Mouse (Mus musculus) hindbrain, postnatal 0 days (tissue): ENCODE measurements around the gene Spats1. TPM values are rescaled to one million over a fixed set of nuclear protein-coding genes. Genes with fewer than 3 reads are reported as not detected.
"Not testable (repeated sequence)": the region's sequence is repeated elsewhere in the genome, so short reads cannot be mapped to it uniquely, and the experiment has no call there.

Experiments
- ATAC-seq: fragments of 200-750 bp; cut with Nextera tagmentation; 2 replicates; pipeline ENCODE4 v1.8.0; 2017; ENCODE audit warnings: mild to moderate bottlenecking, moderate TSS enrichment, moderate library complexity
- DNase-seq: peaks from one replicate; pipeline ENCODE4 v3.0.0-alpha.2; 2015; ENCODE audit warnings: low spot score
- H3K27ac ChIP-seq: fragments of 300-500 bp; sonication (generic); 2 replicates; pipeline ENCODE4 v1.5.1; 2014; ENCODE audit warnings: mild to moderate bottlenecking
- H3K27me3 ChIP-seq: fragments of 300-500 bp; sonication (generic); 2 replicates; pipeline ENCODE4 v1.6.1; 2014; ENCODE audit warnings: low read length, mixed read lengths; ENCODE audit not compliant: insufficient read depth
- H3K36me3 ChIP-seq: fragments of 300-500 bp; sonication (generic); 2 replicates; pipeline ENCODE4 v1.6.1; 2014; ENCODE audit warnings: low read length, mixed read lengths; ENCODE audit not compliant: insufficient read depth
- H3K4me1 ChIP-seq: fragments of 300-500 bp; sonication (generic); 2 replicates; pipeline ENCODE4 v1.6.1; 2014; ENCODE audit warnings: antibody characterized with exemption, low read length, mixed read lengths; ENCODE audit not compliant: insufficient read depth
- H3K4me2 ChIP-seq: fragments of 300-500 bp; sonication (generic); 2 replicates; pipeline ENCODE4 v1.6.1; 2014; ENCODE audit warnings: low read depth, mild to moderate bottlenecking, low read length, moderate library complexity, mixed read lengths
- H3K4me3 ChIP-seq: fragments of 300-500 bp; sonication (generic); 2 replicates; pipeline ENCODE4 v1.5.1; 2014; ENCODE audit warnings: low read length
- H3K9ac ChIP-seq: fragments of 300-500 bp; sonication (generic); replicated peaks from 2 replicates; pipeline ENCODE4 v1.6.1; 2014; ENCODE audit warnings: mild to moderate bottlenecking, low read length, moderate library complexity, mixed read lengths
- H3K9me3 ChIP-seq: fragments of 300-500 bp; sonication (generic); 2 replicates; pipeline ENCODE4 v1.6.1; 2016; ENCODE audit warnings: low read length, mixed read lengths
- CTCF ChIP-seq: IDR thresholded peaks from 2 replicates; pipeline ENCODE4 v1.5.1; 2016; ENCODE audit warnings: antibody characterized with exemption, control low read depth, low read depth
- WGBS: fragments of 180-500 bp; shearing (Covaris S2); extraction: QIAGEN DNeasy Blood & Tissue Kit; methylation state at CpG from one replicate; pipeline ENCODE4 v1.1.7; 2014; 5-methylcytosine and 5-hydroxymethylcytosine counted together
- polyA plus RNA-seq: library from polyadenylated mRNA; unstranded; fragments of >200 nt; fragmentation: Nextera tagmentation; extraction: Ambion mirVana; gene quantifications from 2 replicates; pipeline ENCODE4 v1.2.1, GENCODE M21; 2015
- total RNA-seq: library from RNA; depleted of rRNA; stranded (reverse); fragments of >200 nt; gene quantifications from 2 replicates; pipeline ENCODE4 v1.2.3, GENCODE M21; 2014

Spats1 gene
- total and polyA plus RNA-seq, 2 experiments from 2014 or later: 3.5 to 4.2 TPM

DNA sequence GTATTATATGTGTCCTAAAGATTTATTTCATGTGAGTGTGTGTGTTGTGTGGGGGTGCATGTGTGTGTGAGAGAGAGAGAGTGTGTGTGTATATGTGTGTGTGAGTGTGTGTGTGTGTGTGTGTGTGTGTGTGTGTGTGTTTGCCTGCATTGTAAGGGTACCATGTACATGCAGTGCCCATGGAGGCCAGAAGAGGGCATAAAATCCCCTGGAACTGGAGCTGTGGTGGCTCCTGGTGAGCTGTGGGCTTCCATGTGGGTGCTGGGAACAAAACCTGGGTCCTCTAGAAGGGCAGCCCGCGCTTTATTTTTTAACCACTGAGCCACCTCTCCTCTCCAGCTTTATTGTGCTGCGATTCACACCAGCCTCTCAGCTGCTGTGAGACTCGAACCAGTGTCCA, 12.7 kb downstream of the Spats1 start:
- H3K27me3 ChIP-seq: no peaks in the 10 kb centered on the region
- ATAC-seq: no peak
- no peak for TF ChIP-seq CTCF
- no peak overlapping the region for H3K4me2 ChIP-seq
- no peak overlapping the region for H3K27ac ChIP-seq
- no peak for DNase-seq
- no peak overlapping the region for H3K4me3 ChIP-seq
- H3K9ac ChIP-seq: no peak overlapping the region
- 95% methylated on average over 4 of the region's 4 CpGs for WGBS
- no peaks in the 10 kb centered on the region for H3K36me3 ChIP-seq
- no peaks in the 10 kb centered on the region for H3K9me3 ChIP-seq
- H3K4me1 ChIP-seq: no peaks in the 10 kb centered on the region

DNA sequence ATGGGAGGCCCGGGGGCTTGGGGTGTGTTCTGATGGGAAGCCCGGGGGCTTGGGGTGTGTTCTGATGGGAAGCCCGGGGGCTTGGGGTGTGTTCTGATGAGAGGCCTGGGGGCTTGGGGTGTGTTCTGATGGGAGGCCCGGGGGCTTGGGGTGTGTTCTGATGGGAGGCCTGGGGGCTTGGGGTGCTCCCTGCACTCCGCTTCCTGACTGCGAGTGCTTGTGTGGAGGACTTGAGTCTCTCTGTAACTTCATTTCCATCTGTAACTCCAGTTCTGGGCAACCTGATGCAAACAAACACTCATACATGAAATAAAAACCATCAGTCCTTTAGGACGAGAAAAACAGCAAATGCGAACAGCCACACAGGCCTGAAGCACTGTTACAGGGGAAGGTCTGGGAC, 16.2 kb downstream of the Spats1 start:
- H3K4me1 ChIP-seq: no peaks in the 10 kb centered on the region
- no peaks in the 10 kb centered on the region for H3K9me3 ChIP-seq
- H3K27ac ChIP-seq: no peak overlapping the region
- 93% methylated on average over 8 of the region's 8 CpGs for whole genome bisulfite sequencing
- H3K27me3 ChIP-seq: no peaks in the 10 kb centered on the region
- ATAC-seq (no peak), DNase-seq (no peak)
- H3K36me3 ChIP-seq: no peaks in the 10 kb centered on the region
- TF ChIP-seq CTCF: no peak
- H3K9ac ChIP-seq: no peak overlapping the region
- no peak overlapping the region for H3K4me3 ChIP-seq
- no peak overlapping the region for H3K4me2 ChIP-seq

DNA sequence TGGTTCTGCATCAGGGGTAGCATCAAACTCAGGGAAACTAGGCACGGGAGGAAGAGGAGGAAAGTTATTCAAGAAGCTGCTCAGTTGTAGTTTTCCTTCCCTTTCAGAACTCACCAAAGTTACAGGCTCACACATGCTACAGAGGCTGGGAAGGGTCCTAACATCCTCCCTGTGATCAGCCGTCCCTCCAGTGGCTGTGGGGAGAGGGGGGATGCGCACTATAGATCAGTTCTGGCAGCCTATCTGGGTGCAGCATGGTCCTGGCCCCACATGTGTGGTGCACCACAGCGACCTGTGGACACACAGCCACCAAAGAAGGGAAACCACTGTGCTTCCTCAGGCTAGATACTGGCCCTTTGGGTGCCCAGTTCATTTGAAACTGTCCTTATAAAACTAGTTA, 16.7 kb downstream of the Spats1 start:
- Histone ChIP-seq H3K4me3 (no peak overlapping the region), H3K27me3 (no peaks in the 10 kb centered on the region), H3K9ac (no peak overlapping the region), H3K4me1 (no peaks in the 10 kb centered on the region), H3K9me3 (no peaks in the 10 kb centered on the region), H3K27ac (no peak overlapping the region), H3K4me2 (no peak overlapping the region), H3K36me3 (no peaks in the 10 kb centered on the region)
- DNase-seq (no peak), ATAC-seq (no peak)
- 83% methylated on average over 4 of the region's 4 CpGs for WGBS
- TF ChIP-seq CTCF: no peak

DNA sequence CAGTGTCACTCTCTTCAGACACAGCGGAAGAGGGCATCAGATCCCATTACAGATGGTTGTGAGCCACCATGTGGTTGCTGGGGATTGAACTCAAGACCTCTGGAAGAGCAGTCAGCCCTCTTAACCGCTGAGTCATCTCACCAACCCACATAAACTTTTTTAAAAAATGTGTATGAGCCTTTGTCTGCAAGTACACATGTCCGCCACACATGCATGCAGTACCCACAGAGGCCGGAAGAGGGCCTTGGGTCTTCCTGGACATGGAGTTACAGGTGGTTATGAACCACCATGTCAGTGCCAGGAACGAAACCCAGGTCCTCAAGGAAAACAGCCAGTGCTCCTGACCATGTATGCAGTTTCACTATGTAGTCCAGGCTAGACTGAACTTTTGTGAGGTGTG, 17.7 kb downstream of the Spats1 start:
- Histone ChIP-seq H3K9me3 (no peaks in the 10 kb centered on the region), H3K27ac (no peak overlapping the region)
- no peak for ATAC-seq

DNA sequence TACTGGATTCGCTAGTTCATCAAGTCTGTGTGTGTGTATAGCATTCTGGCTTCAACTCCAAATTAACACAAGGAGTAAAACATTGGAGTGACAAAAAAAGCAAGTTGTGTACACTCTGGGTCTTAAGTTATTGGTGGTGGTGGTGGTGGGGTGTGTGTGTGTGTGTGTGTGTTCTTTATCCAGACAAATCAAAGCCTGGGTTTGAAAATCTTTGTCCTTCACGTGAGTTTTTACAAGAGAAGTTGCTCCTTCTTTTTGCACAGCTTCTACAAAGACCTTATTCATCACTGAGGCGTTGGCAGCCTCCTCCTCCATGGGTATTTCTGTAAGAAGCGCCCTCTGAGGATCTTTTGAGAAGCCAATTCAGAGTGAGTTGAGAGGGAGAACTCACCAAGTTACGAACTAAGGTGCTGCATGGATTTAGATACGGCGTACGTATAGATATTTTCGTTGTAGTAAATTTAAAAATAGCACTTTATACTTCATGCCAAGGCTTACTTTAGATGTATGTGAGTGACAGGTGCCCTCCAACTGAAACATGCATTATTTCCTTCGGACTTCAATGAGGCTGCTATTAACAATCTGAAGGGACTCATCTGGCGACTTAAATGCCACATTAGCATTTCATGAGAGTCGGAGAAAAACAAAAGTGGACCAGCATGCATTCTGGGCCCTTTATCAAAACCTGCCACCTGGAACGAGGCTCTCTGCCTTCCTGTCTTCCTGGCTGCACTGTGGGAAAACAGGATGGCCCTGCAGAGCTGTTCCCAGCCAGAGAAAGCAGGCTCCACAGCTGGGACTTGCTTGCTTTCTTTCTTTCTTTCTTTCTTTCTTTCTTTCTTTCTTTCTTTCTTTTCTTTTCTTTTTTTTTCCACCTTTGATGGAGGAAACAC, 18.7 kb downstream of the Spats1 start:
- no peaks in the 10 kb centered on the region for H3K36me3 ChIP-seq
- H3K27me3 ChIP-seq: no peaks in the 10 kb centered on the region
- peak; percentile 32 for DNase-seq
- H3K27ac ChIP-seq: peak overlapping the region; percentile 51; the same call in 1 of the 2 replicates
- no peak; the same call in 1 of the 2 replicates for ATAC-seq
- no peak overlapping the region for H3K4me3 ChIP-seq
- no peaks in the 10 kb centered on the region for H3K9me3 ChIP-seq
- no peak overlapping the region for H3K9ac ChIP-seq
- no peaks in the 10 kb centered on the region for H3K4me1 ChIP-seq
- TF ChIP-seq CTCF: no peak
- H3K4me2 ChIP-seq: 0 out of 2 replicates have a peak overlapping the region, but pooled peaks have one; percentile 16
- 33% methylated on average over 13 of the region's 13 CpGs for WGBS

More for the DNA sequence above, 17.7 kb downstream of the Spats1 start:
- peak; percentile 20; the same call in 1 of the 2 replicates for TF ChIP-seq CTCF
- Histone ChIP-seq H3K4me1 (no peaks in the 10 kb centered on the region), H3K36me3 (no peaks in the 10 kb centered on the region), H3K27me3 (no peaks in the 10 kb centered on the region), H3K9ac (no peak overlapping the region), H3K4me3 (no peak overlapping the region), H3K4me2 (no peak overlapping the region)
- 97% methylated on average over 5 of the region's 5 CpGs for WGBS
- DNase-seq: no peak

DNA sequence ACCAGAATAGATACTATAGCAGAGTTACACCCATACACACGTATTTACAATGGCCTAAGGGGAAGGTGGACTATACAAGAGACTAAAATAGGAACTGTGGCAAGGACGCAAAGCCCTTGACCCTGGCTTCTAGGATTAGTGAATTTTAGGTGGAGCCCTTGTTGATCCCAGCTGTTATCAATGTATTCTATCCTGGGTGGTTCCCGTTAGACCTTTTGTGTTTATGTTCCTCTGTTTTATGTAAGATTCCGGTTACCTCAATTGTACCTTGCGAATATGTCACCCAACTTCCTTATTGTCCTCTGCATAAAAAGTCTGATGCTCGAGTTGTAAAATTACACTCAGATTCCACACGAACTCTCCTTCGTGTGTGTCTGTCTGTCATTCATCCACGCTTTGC, 19.4 kb downstream of the Spats1 start:
- 0 out of 2 replicates have a peak overlapping the region, but pooled peaks have one; percentile 51 for H3K27ac ChIP-seq
- H3K4me3 ChIP-seq, H3K9ac ChIP-seq, H3K9me3 ChIP-seq, H3K4me1 ChIP-seq, DNase-seq, H3K4me2 ChIP-seq, H3K36me3 ChIP-seq, H3K27me3 ChIP-seq, ATAC-seq: not testable (repeated sequence)
- 75% methylated on average over 8 of the region's 9 CpGs for WGBS

DNA sequence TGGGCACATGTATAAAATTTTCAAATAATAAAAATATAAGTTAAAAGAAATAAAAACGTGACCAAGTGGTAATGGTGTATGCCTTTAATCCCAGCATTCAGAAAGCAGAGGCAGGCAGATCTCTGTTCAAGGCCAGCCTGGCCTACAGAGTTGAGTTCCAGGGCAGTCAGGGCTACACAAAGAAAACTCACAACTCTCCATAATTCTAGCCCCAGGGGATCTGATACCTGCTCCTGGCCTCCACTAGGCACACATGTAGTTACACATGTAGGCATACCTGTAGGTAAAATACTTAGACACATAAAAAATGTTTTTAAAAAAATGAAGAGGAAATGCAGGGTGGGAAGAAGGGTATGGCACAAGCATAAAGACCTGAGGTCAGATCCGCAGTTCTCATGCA, 20.4 kb downstream of the Spats1 start:
- H3K9me3 ChIP-seq: no peaks in the 10 kb centered on the region
- no peaks in the 10 kb centered on the region for H3K27me3 ChIP-seq
- no peak overlapping the region for H3K4me3 ChIP-seq
- no peak overlapping the region for H3K27ac ChIP-seq
- H3K36me3 ChIP-seq: no peaks in the 10 kb centered on the region
- H3K4me2 ChIP-seq: no peak overlapping the region
- ATAC-seq: no peak
- WGBS: 93% methylated on average over 2 of the region's 2 CpGs
- H3K4me1 ChIP-seq: no peaks in the 10 kb centered on the region
- no peak overlapping the region for H3K9ac ChIP-seq
- no peak for DNase-seq
- no peak for TF ChIP-seq CTCF
